Mouse (Mus musculus): ENCODE results near the gene Lrpprc. TPM values are rescaled to one million over a fixed set of nuclear protein-coding genes. Genes with fewer than 3 reads are reported as not detected.

Lrpprc gene
- polyA plus RNA-seq, 1 experiment from 2014 or later = 11.2 TPM

DNA sequence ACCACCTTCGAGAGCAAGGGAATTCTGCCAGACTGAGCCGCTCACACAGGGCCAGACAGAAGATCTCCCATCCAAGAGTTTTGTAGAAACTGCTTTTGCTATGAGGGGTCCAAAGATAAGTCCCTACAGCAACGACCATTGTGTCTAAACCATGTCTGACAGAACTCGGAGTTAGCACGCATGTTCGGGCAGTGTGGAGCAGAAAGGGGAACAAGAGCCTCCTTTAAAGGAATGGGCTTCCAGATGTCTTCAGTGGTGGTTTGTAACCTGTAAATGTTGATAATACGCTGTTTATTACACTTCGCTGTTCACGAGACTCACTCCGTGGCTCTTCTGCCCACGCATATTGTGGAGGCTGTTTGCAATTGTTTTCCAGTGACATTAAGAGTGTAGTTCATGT, 113.0 kb downstream of the Lrpprc start:
- no peak for DNase-seq (ENCODE audit: low spot score)
- Histone ChIP-seq H3K4me1 (ENCODE audit: insufficient read depth, low read depth, low read length) (peaks cover 4% of the 10 kb centered on the region; the same call in 1 of the 2 replicates), H3K27ac (ENCODE audit: low read length) (no peak overlapping the region), H3K4me3 (ENCODE audit: low read depth, low read length) (no peak overlapping the region), H3K9ac (replicated peaks; ENCODE audit: low read depth) (no peak overlapping the region), H3K27me3 (replicated peaks; ENCODE audit: insufficient read depth, low read length) (no peaks in the 10 kb centered on the region), H3K36me3 (ENCODE audit: insufficient read depth, low read length) (no peaks in the 10 kb centered on the region), H3K4me2 (replicated peaks; ENCODE audit: low read depth, low read length) (no peak overlapping the region), H3K9me3 (ENCODE audit: low read length) (no peaks in the 10 kb centered on the region)
- ATAC-seq = no peak
- TF ChIP-seq EP300 (IDR thresholded peaks at IDR 0.05) (no peak), CTCF (IDR thresholded peaks at IDR 0.05) (no peak)
- WGBS = 85% methylated on average over 11 of the region's 11 CpGs

DNA sequence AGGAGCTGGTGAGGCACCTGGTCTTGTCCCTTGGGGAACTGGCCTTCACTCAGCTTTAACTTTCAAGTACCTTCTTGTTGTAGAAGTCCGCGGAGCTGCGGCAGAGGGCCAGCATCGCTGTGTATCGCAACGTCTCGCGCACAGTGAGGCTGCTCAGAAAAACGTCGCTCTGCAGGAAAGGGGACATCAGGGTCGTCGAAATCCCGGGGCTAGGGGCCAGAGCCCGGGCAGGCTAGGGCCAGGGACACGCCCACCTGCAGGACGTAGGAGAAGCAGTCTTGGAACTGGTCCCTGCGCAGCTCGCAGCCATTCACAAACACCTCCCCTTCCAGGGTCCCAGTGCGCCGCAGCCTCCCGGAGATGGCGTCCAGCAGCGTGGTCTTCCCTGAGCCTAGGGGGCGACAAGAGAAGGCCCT, 114.6 kb downstream of the Lrpprc start, which contains the start of gene Abcg8:
Gene Abcg8 (plus strand): TSS at position 352 of the 416 bp plus-strand sequence.
- TF ChIP-seq CTCF (IDR thresholded peaks at IDR 0.05) = no peak; the same call in 1 of the 2 replicates
- no peak for TF ChIP-seq EP300 (IDR thresholded peaks at IDR 0.05)
- Histone ChIP-seq H3K9ac (replicated peaks; ENCODE audit: low read depth) (no peak within 1 kb of the TSS), H3K36me3 (ENCODE audit: insufficient read depth, low read length) (no peaks in the 10 kb centered on the region), H3K4me1 (ENCODE audit: insufficient read depth, low read depth, low read length) (peaks cover 4% of the 10 kb centered on the region; the same call in 1 of the 2 replicates), H3K27me3 (replicated peaks; ENCODE audit: insufficient read depth, low read length) (no peaks in the 10 kb centered on the region), H3K9me3 (ENCODE audit: low read length) (no peaks in the 10 kb centered on the region), H3K4me2 (replicated peaks; ENCODE audit: low read depth, low read length) (peak within 1 kb of the TSS; percentile 63), H3K27ac (ENCODE audit: low read length) (no peak within 1 kb of the TSS), H3K4me3 (ENCODE audit: low read depth, low read length) (peak within 1 kb of the TSS; percentile 23; the same call in 1 of the 2 replicates)
- 4% methylated on average over 24 of the region's 24 CpGs for WGBS
- DNase-seq (ENCODE audit: low spot score) (peak; percentile 38), ATAC-seq (no peak)

DNA sequence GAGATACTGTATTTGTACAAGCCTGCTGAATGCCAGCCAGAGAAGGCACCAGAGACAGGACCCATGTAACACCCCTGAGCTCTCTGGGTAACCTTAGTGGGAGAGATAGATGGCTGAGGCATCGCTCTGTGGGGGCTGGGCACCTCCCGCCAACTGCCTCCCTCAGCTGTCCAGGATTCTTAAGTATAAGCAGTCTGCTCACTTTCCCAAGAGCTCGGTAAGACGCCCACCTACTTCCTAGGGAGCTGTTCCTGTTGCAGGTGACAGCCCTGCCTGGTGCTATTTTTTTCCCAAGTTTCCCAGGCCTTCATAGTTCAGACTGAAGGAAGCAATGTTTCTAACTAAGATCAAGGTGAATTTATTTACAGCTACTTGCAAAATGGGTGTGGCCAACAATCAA, 115.4 kb downstream of the Lrpprc start:
- no peak for DNase-seq (ENCODE audit: low spot score)
- TF ChIP-seq EP300 (IDR thresholded peaks at IDR 0.05) = no peak
- no peak for TF ChIP-seq CTCF (IDR thresholded peaks at IDR 0.05)
- no peaks in the 10 kb centered on the region for H3K9me3 ChIP-seq (ENCODE audit: low read length)
- H3K4me3 ChIP-seq (ENCODE audit: low read depth, low read length) = no peak overlapping the region
- H3K4me2 ChIP-seq (replicated peaks; ENCODE audit: low read depth, low read length) = no peak overlapping the region
- peaks cover 4% of the 10 kb centered on the region; the same call in 1 of the 2 replicates for H3K4me1 ChIP-seq (ENCODE audit: insufficient read depth, low read depth, low read length)
- H3K9ac ChIP-seq (replicated peaks; ENCODE audit: low read depth) = no peak overlapping the region
- ATAC-seq = no peak
- no peaks in the 10 kb centered on the region for H3K27me3 ChIP-seq (replicated peaks; ENCODE audit: insufficient read depth, low read length)
- no peak overlapping the region for H3K27ac ChIP-seq (ENCODE audit: low read length)
- no peaks in the 10 kb centered on the region for H3K36me3 ChIP-seq (ENCODE audit: insufficient read depth, low read length)
- 41% methylated on average over 4 of the region's 4 CpGs for WGBS

DNA sequence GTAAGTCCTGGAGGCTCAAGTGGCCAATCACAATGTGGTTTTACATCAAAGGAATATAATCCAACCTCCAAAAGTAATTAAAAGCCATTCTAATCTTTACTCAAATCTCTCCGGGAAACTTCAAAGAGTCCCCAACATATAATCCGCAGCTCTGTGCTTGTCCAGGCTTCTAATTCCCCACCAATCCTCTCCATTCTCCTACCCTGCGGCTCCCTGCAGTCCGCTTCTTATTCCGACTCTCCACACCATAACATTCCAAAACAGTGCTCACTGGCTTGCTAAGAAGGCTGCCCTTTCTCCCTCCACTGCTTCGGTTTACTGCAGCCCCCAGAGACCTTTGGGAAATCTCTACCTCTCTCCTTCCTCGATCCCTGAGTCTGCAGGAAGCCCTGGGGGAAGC, 116.5 kb downstream of the Lrpprc start:
- H3K4me1 ChIP-seq (ENCODE audit: insufficient read depth, low read depth, low read length) = peaks cover 4% of the 10 kb centered on the region; the same call in 1 of the 2 replicates
- no peaks in the 10 kb centered on the region for H3K27me3 ChIP-seq (replicated peaks; ENCODE audit: insufficient read depth, low read length)
- TF ChIP-seq EP300 (IDR thresholded peaks at IDR 0.05) (no peak), CTCF (IDR thresholded peaks at IDR 0.05) (no peak)
- no peak for DNase-seq (ENCODE audit: low spot score)
- no peak overlapping the region for H3K4me2 ChIP-seq (replicated peaks; ENCODE audit: low read depth, low read length)
- H3K9ac ChIP-seq (replicated peaks; ENCODE audit: low read depth) = no peak overlapping the region
- no peak overlapping the region for H3K27ac ChIP-seq (ENCODE audit: low read length)
- no peak overlapping the region for H3K4me3 ChIP-seq (ENCODE audit: low read depth, low read length)
- 45% methylated on average over 7 of the region's 7 CpGs for WGBS
- no peaks in the 10 kb centered on the region for H3K9me3 ChIP-seq (ENCODE audit: low read length)
- no peaks in the 10 kb centered on the region for H3K36me3 ChIP-seq (ENCODE audit: insufficient read depth, low read length)
- no peak for ATAC-seq

GRCm38 (mm10) chr17:84672376-84673369, 117.9 kb downstream of the Lrpprc start:
- TF ChIP-seq CTCF (IDR thresholded peaks at IDR 0.05) (no peak), EP300 (IDR thresholded peaks at IDR 0.05) (no peak)
- ATAC-seq (peak; percentile 89), DNase-seq (ENCODE audit: low spot score) (peak; percentile 86)

GRCm38 (mm10) chr17:84667848-84668247, 122.7 kb downstream of the Lrpprc start:
- Histone ChIP-seq H3K4me2 (replicated peaks; ENCODE audit: low read depth, low read length) (no peak overlapping the region), H3K27me3 (replicated peaks; ENCODE audit: insufficient read depth, low read length) (no peaks in the 10 kb centered on the region), H3K4me3 (ENCODE audit: low read depth, low read length) (no peak overlapping the region), H3K36me3 (ENCODE audit: insufficient read depth, low read length) (no peaks in the 10 kb centered on the region), H3K4me1 (ENCODE audit: insufficient read depth, low read depth, low read length) (no peaks in the 10 kb centered on the region; the same call in 1 of the 2 replicates), H3K27ac (ENCODE audit: low read length) (no peak overlapping the region), H3K9ac (replicated peaks; ENCODE audit: low read depth) (no peak overlapping the region), H3K9me3 (ENCODE audit: low read length) (no peaks in the 10 kb centered on the region)
- WGBS = 90% methylated on average over 3 of the region's 3 CpGs
- TF ChIP-seq EP300 (IDR thresholded peaks at IDR 0.05) (no peak), CTCF (IDR thresholded peaks at IDR 0.05) (no peak)
- DNase-seq (ENCODE audit: low spot score) = no peak
- no peak for ATAC-seq

More at GRCm38 (mm10) chr17:84672376-84673369, 117.9 kb downstream of the Lrpprc start:
- Histone ChIP-seq H3K36me3 (ENCODE audit: insufficient read depth, low read length) (no peaks in the 10 kb centered on the region), H3K4me3 (ENCODE audit: low read depth, low read length) (no peak overlapping the region), H3K9ac (replicated peaks; ENCODE audit: low read depth) (no peak overlapping the region), H3K27me3 (replicated peaks; ENCODE audit: insufficient read depth, low read length) (no peaks in the 10 kb centered on the region), H3K4me1 (ENCODE audit: insufficient read depth, low read depth, low read length) (peaks cover 4% of the 10 kb centered on the region; the same call in 1 of the 2 replicates), H3K9me3 (ENCODE audit: low read length) (no peaks in the 10 kb centered on the region), H3K4me2 (replicated peaks; ENCODE audit: low read depth, low read length) (no peak overlapping the region), H3K27ac (ENCODE audit: low read length) (no peak overlapping the region)
- WGBS = 41% methylated on average over 16 of the region's 16 CpGs
